Mouse (Mus musculus) CD4-positive, CD25-positive, alpha-beta regulatory T cell, adult 4 months (primary cell): ENCODE data around the gene Nog. TPM values are rescaled to one million over a fixed set of nuclear protein-coding genes. Genes with fewer than 3 reads are reported as not detected.

Experiments used
- ATAC-seq: one replicate; pipeline ENCODE4 v1.8.0; 2017
- polyA plus RNA-seq, 2 experiments: library from polyadenylated mRNA; unstranded; fragments of 100-300 nt; shearing (Covaris generic); gene quantifications; one replicate each; pipeline ENCODE4 v1.2.1; 2017

Nog gene
- polyA plus RNA-seq = not detected

DNA sequence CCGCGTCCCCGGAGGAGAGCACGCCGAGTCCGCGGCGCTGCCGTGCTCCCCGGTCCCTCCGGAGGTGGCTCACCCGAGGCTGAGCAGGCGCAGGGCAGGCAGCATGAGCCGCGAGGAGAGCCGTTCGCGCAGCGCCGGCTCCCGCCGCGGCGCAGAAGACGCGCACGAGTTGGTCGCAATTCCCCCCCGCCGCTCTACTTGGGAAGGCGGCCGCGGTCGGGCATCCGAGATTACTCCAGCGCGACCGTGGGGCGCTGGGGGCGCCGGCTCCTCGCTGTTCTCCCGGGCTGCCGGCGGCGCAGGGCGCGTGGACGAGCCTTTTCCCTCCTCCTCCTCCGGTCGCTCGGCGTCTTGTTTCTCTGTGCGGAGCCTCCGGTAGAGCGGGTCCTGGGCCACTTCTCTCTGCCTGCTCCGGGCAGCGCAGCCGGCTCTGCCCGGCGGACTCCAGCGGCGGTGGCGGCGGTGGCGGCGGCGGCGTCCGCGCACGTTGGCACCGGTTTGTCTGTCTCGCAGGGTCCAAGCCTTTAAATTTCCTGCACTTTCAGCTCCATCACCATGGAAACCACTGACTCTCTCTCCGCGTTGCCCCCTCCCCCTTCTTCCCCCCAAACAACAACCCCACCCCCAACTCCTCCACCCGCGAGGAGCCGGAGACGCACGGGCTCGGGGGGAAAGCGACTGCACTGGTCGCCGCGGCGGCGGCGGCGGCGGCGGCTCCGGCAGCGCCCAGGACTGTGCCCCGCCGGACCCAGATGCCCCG is at the start of gene Nog:
Nog (minus strand) TSS at position 277 of the 760 bp plus-strand sequence.
- ATAC-seq = no peak

DNA sequence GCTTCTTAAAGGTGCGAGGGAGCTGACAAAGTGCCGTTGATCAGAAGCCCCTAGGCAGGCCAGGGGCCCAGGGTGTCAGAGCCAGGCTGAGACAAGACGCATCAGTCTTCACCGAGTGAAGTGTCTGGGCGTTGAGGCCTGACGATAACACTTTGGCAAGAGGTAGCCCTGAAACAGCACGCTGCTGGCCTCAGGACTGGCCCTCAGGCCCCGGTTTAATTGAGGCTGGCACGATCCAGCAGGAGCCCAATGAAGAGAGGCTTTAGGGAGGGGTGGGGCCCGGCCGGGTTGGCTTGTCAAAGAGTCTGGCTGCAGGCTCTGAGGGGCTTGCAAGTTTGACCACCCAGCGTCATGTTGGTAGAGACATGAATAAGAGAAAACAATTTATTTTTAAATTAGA is 38.1 kb upstream of the Nog start:
- no peak for ATAC-seq

DNA sequence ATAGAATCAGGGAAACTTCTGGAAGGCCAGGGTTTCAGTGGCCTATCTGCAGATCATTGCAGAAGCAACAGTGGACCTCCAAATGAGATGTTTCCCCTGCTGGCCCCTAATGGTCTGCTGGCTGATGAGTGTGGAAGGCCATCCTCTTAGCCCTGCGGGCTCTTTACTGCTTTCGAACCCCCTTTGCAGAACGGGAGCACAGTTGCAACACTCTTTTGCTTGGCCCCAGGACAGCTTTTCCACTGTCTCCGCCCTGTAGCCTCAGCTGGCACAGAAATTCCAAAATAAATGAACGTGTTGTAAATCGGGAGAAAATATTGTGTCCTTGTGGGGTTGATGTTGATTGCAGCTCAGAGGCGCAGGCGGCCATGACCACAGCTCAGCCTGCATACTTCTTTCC is 37.7 kb upstream of the Nog start:
- no peak for ATAC-seq

DNA sequence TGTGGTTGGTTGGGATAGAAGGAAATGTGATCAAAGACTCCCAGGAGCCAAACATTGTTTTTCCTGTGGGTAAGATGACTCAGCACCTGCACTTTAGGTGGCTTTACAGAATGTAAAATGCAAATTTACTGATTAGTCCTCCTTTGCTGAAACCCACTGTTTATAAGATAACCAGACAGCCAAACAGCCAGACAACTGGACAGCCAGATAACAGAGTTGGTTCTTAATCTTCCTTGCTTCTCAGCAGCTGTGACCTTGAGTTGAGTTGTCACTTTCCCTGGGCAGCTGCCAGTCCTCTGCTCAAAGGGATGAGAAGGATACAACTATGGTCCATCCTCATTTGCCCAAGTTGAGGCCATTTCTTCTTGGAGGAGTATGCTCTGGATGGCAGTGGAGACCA is 35.8 kb upstream of the Nog start:
- no peak for ATAC-seq

DNA sequence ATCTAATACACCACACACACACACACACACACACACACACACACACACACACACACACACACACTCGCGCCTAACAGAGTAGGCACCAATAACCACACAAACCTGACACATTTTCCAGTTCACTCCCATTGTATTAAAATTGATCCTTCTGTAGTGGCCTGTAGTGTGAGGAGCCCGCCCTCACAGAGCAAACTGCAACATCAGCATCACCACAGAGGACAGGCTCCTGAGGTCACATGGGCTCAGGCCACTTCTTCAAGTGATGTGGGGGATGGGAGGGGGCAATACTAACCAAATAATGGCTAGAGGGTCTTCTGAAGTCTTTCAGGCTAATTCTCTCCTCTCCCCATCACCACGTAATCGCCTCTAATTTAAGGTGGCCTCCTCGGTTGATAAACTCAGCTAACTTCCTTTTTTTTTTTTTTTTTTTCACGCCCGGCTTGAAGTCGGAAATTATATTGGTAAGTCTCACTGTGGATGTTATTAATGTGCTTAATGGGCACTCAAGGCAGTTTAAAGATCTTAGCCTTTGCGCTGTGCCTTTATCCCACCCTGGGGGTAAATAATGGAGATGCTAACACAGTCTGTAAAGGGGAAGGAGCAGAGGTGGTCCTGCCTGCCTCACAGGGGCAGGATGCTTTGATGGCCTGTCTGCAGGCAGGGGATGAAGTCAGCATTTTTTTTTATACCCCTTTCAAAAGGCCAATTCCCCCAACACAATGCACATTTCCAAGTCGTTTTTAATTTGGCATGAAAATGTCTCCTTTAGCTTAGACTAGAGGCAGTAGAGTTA is 25.2 kb upstream of the Nog start:
- no peak for ATAC-seq

DNA sequence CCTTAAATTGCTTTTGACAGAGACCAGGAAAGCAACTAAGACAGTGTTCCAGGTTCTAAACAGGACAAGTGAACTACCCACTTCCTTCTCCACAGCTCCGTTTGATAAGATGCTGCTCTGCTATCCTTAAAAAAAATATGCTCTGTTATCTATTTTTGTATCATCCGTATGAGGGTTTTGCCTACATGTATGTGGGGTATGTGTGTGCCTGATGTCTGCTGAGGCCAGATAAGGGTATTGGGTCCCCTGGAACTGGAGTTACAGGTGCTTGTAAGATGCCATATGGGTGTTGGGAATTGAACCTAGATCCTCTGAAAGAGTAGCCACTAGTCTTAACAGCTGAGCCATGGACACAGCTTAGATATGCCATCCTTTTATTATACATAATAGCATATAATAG is 19.6 kb upstream of the Nog start:
- ATAC-seq = no peak

DNA sequence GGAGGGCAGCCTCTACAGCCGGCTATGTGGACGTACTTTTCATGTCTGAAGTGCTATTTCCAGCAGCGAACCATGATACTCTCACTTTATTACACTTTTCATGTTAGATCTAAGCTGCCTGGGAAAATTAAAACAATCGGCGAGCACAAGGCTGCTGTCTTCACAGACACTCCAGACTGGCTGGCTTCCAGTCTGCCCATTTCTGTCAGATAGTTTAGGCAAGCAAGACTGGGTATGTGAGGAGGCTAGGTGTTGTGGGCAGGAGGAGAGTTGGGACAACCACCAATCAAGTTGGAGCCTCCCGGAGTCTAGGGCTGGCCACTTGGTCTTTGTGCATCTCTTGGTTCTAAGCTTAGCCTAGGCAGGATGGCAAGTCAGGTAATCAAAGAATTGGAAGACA is 17.5 kb upstream of the Nog start:
- no peak for ATAC-seq

GRCm38 (mm10) chr11:89318324-89318723 is 16.2 kb upstream of the Nog start:
- no peak for ATAC-seq

DNA sequence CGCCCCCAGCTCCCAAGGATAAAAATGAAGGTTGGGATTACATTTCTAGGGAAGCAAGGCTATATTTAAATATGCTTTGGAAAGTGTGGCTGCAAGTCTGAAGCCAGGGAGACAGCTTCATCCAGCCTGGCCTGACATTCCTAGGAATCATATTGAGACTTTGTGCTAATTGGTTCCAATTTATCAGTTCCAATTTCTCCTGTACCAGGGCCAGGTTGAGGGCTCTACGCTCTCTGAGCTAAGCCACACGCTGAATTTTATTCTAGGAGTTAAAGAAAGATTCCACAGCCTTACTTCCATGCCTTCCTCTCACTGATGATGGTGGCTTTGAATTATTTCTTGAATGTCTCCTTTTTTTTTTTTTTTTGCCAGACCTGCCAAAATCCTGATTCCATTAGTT is 15.6 kb upstream of the Nog start:
- ATAC-seq = no peak

DNA sequence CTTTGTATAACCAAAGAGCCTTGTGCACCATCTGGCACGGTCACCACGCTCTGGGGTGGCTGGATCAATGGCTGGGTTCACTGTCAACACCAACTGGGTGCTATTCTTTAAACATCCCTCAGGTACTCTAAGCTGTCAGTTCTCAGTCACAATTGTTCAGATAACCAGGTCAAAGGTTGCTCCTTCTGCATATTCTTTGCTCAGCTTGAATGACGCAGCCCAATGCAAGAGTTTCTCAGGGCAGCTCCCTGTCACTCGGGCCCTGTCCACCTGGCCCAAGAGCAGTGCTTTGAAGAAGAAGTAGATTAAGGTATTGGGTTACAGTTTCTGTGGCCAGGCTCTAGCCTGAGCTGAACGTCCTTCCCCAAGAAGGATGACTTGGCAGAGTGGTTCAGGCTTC is 12.2 kb upstream of the Nog start:
- ATAC-seq = no peak

- no peak for ATAC-seq
Observed at GRCm38 (mm10) chr11:89312378-89312777, 10.2 kb upstream of the Nog start.

DNA sequence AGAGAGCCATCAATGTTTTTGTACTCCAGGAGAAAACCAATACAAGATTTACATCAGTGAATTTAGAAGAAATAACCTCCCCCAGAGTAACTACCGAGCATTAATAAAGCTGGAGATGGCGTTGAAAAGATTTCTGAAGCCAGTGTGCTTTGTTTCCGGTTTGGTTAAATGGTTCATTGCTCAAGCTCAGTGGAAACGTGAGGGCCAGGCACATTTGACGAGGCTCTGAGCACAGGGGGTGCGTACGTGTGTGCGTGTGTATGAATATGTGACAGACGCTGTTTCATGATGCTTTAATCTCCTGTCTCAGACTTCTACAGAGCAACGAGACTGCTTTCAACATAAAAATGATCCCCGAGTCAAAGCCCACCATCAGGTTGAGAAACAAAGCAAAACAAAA is 8.1 kb upstream of the Nog start:
- no peak for ATAC-seq

DNA sequence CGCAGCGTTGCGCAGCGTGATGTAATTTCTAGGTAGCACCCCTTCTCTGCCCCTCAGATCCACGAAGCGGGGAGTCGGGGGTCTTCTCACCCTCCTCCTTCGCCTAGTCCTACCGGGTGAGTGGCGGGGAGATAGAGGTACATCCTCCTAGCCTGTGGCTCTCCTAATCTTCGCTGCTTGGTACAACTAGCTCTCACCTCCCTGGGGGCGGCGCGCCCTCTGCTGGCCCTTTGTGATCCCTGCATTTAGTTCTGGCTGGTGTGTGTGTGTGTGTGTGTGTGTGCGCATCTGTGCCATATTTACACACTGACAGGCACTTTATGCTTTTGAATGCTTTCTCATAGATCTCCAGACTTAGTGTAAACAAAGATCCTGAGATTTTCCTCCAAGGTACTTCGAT is 1.3 kb upstream of the Nog start:
- peak; percentile 45 for ATAC-seq

- no peak for ATAC-seq
Observed at GRCm38 (mm10) chr11:89302816-89303180, 666 bp upstream of the Nog start.

DNA sequence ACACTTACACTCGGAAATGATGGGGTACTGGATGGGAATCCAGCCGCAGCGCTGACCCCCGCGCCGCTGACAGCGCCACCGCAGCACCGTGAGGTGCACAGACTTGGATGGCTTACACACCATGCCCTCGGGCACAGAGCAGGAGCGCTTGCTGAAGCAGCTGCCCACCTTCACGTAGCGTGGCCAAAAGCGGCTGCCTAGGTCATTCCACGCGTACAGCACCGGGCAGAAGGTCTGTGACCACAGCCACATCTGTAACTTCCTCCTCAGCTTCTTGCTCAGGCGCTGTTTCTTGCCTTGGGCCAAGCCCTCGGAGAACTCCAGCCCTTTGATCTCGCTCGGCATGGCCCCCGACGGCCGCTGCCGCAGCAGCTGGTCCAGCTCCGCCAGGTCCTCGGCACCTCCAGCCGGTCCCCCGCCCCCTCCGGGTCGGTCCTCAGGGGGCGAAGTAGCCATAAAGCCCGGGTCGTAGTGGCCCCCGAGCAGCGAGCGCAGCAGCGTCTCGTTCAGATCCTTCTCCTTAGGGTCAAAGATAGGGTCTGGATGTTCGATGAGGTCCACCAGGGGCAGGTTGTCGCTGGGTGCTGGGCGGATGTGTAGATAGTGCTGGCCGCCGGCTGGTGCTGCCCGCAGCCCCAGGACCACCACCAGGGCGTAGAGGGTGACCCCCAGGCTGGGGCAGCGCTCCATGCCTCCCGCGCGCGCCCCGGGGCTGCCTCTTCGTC is 639 bp downstream of the Nog start:
- ATAC-seq = no peak

GRCm38 (mm10) chr11:89299784-89300775 is 2.1 kb downstream of the Nog start:
- no peak for ATAC-seq

- ATAC-seq = no peak
Observed at GRCm38 (mm10) chr11:89299116-89299783, 2.9 kb downstream of the Nog start.

DNA sequence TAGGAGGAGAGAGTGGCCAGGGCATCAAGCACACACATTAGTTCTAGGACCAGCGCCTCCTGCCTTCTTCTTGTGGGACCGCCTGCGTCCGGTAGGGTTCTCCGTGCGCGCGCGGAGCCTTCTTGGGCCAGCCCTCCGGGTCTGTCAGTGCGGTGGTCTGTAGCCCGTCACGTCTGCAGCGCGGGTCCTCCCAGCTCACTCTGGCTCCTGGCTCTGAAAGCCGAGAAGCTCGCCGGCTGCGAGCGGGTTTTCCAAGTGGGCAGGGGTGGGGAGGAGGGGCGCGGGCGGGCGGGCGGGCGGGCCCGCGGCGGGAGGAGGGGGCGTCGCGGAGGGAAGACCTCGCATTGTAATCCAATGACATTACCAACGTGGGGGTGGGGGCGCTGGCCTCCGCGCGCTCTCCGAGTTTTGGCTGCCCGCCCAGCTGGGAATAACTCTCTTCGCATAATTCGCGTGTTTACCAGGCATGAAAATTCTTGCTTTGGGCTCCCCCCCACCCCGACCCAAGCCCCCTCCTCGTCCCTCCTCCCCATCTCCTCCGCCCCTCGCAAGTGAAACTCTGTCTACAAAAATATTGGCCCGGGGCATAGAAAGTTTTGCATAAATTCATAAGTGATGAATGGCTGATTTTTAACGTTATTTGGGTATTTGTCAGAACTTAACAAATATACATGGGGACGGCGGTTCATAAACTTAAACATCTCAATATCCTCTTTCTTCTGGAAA is 3.7 kb downstream of the Nog start:
- no peak for ATAC-seq

- no peak for ATAC-seq
Observed at GRCm38 (mm10) chr11:89297521-89297920, 4.6 kb downstream of the Nog start.

GRCm38 (mm10) chr11:89269809-89270361 is 32.2 kb downstream of the Nog start:
- no peak for ATAC-seq

GRCm38 (mm10) chr11:89267520-89267919 is 34.6 kb downstream of the Nog start:
- no peak for ATAC-seq
